Mouse (Mus musculus): ENCODE results near the gene Gtsf1. TPM values are rescaled to one million over a fixed set of nuclear protein-coding genes. Genes with fewer than 3 reads are reported as not detected.

Gene Gtsf1
- polyA plus RNA-seq, 1 experiment from 2014 or later = not detected

DNA sequence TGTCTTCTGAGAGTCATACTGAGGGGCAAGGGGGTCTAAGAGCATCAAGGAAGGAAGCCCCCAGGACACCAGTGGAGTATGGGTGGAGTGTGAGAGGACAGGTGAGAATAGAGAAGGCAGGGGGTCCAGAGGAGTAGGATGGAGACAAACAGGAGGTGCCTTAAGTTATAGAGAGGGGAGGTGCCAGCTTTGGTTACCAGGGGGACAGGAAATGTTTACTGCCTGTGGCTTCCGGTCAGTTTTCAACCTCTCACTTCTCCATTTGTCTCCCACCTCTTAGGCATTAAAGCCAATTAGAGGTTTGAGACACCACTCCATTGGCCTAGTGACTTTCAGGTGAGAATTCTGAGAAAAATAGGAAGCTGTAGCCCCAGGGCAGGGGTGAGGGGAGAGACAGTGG, 69.0 kb downstream of the Gtsf1 start:
- no peak overlapping the region for H3K4me3 ChIP-seq
- no peaks in the 10 kb centered on the region for H3K9me3 ChIP-seq
- peaks cover 20% of the 10 kb centered on the region for H3K27me3 ChIP-seq
- H3K36me3 ChIP-seq = no peaks in the 10 kb centered on the region
- WGBS = 68% methylated on average over 1 of the region's 1 CpGs
- no peak overlapping the region for H3K27ac ChIP-seq (replicated peaks)
- no peak overlapping the region for H3K4me2 ChIP-seq
- ATAC-seq (ENCODE audit: low read depth) = no peak
- no peak overlapping the region for H3K9ac ChIP-seq
- H3K4me1 ChIP-seq (replicated peaks) = peaks cover 23% of the 10 kb centered on the region

DNA sequence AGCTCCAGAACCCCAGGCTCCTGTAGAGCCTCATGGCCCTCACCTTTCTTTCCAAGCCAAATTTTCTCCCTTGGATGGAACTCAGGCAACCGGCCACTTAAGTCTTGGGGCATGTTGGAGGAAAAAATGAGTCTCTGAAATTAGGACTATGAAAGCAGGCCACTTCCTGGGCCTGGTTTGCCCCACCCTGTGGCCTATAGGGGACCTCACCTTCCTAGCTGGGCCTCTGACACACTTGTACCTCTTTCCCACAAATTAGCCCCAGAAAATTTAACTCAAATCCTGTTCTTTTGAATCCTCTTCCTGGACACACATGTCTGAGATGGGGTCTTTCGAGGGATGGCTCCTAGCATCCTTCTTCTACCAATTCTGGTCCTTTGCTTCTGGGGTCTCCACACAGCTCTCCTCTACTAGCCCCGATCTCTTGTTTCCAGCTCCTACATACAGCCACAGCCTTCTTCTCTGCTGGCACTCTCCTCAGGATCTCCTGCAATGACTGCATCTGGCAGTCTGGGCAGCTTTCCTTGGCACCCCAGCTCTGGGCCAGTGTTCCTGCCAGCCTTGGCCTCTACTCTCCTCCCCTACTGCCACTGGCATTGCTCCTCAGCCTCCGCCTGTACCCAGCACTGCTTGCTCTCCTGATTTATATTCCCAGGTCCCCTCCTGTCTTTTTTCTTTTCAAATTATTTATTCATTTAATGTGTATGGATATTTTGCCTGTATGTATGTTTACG, 70.2 kb downstream of the Gtsf1 start:
- Histone ChIP-seq H3K27ac (replicated peaks) (no peak overlapping the region), H3K27me3 (peaks cover 9% of the 10 kb centered on the region; the same call in 1 of the 2 replicates), H3K9ac (no peak overlapping the region), H3K9me3 (no peaks in the 10 kb centered on the region), H3K4me3 (no peak overlapping the region), H3K36me3 (no peaks in the 10 kb centered on the region), H3K4me1 (replicated peaks) (peaks cover 11% of the 10 kb centered on the region; the same call in 1 of the 2 replicates), H3K4me2 (no peak overlapping the region)
- ATAC-seq (ENCODE audit: low read depth) = no peak
- 89% methylated on average over 5 of the region's 5 CpGs for WGBS

DNA sequence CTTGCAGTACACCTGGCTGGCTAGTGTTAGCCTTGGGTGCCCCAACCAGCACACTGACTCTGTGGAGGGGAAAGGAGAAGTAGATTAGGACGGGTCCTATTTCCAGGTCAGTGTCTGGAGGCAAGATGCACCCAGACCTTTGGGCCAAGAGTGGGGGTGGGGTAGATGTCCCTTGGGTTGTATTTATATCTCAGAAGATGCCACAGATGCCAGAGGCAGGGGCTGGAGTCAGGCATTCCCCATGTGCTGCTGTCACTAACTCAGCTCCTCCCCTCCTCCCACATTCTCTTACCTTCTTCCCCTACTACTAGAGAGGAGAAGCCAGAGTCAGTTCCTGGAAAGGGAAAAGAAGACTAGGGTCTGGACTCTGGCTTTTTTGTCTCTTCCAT, 71.2 kb downstream of the Gtsf1 start:
- WGBS = 95% methylated on average over 1 of the region's 1 CpGs
- peaks cover 9% of the 10 kb centered on the region; the same call in 1 of the 2 replicates for H3K4me1 ChIP-seq (replicated peaks)
- no peak overlapping the region for H3K4me2 ChIP-seq
- H3K27me3 ChIP-seq = 0 out of 2 replicates have a peak, but pooled peaks cover under 1% of the 10 kb centered on the region
- no peak for ATAC-seq (ENCODE audit: low read depth)
- no peak overlapping the region for H3K4me3 ChIP-seq
- no peak overlapping the region for H3K27ac ChIP-seq (replicated peaks)
- no peaks in the 10 kb centered on the region for H3K9me3 ChIP-seq
- H3K36me3 ChIP-seq = no peaks in the 10 kb centered on the region
- H3K9ac ChIP-seq = no peak overlapping the region

- no peak overlapping the region for H3K27ac ChIP-seq (replicated peaks)
- H3K9ac ChIP-seq = no peak overlapping the region
- ATAC-seq (ENCODE audit: low read depth) = 0 out of 2 replicates have a peak, but pooled peaks have one; percentile 40
- 33% methylated on average over 4 of the region's 4 CpGs for WGBS
- H3K4me1 ChIP-seq (replicated peaks) = peaks cover 9% of the 10 kb centered on the region; the same call in 1 of the 2 replicates
- no peak overlapping the region for H3K4me2 ChIP-seq
- no peaks in the 10 kb centered on the region for H3K36me3 ChIP-seq
- no peaks in the 10 kb centered on the region for H3K9me3 ChIP-seq
- no peak overlapping the region for H3K4me3 ChIP-seq
- no peaks in the 10 kb centered on the region for H3K27me3 ChIP-seq
Measured at GRCm38 (mm10) chr15:103358278-103359121, 71.8 kb downstream of the Gtsf1 start.

- ATAC-seq (ENCODE audit: low read depth) = no peak
- H3K27me3 ChIP-seq = no peaks in the 10 kb centered on the region
- H3K36me3 ChIP-seq = no peaks in the 10 kb centered on the region
- H3K27ac ChIP-seq (replicated peaks) = no peak overlapping the region
- peaks cover 9% of the 10 kb centered on the region; the same call in 1 of the 2 replicates for H3K4me1 ChIP-seq (replicated peaks)
- WGBS = 88% methylated on average over 4 of the region's 4 CpGs
- H3K4me2 ChIP-seq = no peak overlapping the region
- no peak overlapping the region for H3K9ac ChIP-seq
- no peaks in the 10 kb centered on the region for H3K9me3 ChIP-seq
- H3K4me3 ChIP-seq = no peak overlapping the region
Measured at GRCm38 (mm10) chr15:103357817-103358216, 72.5 kb downstream of the Gtsf1 start.

GRCm38 (mm10) chr15:103356130-103356529, 74.1 kb downstream of the Gtsf1 start:
- H3K27ac ChIP-seq (replicated peaks) = no peak overlapping the region
- H3K9ac ChIP-seq = no peak overlapping the region
- no peaks in the 10 kb centered on the region for H3K27me3 ChIP-seq
- H3K4me3 ChIP-seq = no peak overlapping the region
- H3K4me1 ChIP-seq (replicated peaks) = peaks cover 9% of the 10 kb centered on the region; the same call in 1 of the 2 replicates
- no peak for ATAC-seq (ENCODE audit: low read depth)
- H3K4me2 ChIP-seq = no peak overlapping the region
- no peaks in the 10 kb centered on the region for H3K36me3 ChIP-seq
- WGBS = 85% methylated on average over 4 of the region's 4 CpGs
- no peaks in the 10 kb centered on the region for H3K9me3 ChIP-seq

DNA sequence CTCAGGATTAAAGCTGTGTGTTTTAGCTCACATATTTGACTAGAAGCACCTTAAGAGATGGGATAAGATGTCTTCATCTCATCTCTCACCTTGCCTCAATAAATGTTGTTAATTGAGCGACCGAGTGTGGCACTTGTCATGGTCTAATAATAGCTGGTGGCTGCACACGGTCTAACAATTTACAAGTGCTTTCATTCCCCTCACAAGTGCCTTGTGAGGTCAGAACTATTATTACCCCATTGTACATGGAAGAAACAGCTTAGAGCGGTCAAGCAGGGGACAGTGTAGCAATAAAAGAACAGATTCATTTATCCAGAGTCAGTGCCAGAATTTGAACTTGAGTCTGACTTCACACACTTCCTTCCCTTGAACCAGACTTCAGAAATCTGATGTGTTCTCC, 74.8 kb downstream of the Gtsf1 start:
- no peak overlapping the region for H3K27ac ChIP-seq (replicated peaks)
- H3K4me3 ChIP-seq = no peak overlapping the region
- no peak overlapping the region for H3K4me2 ChIP-seq
- no peaks in the 10 kb centered on the region for H3K27me3 ChIP-seq
- ATAC-seq (ENCODE audit: low read depth) = no peak
- H3K36me3 ChIP-seq = no peaks in the 10 kb centered on the region
- WGBS = 76% methylated on average over 4 of the region's 4 CpGs
- H3K9ac ChIP-seq = no peak overlapping the region
- H3K9me3 ChIP-seq = no peaks in the 10 kb centered on the region
- H3K4me1 ChIP-seq (replicated peaks) = peaks cover 9% of the 10 kb centered on the region; the same call in 1 of the 2 replicates

GRCm38 (mm10) chr15:103354690-103355089, 75.6 kb downstream of the Gtsf1 start:
- no peak overlapping the region for H3K4me2 ChIP-seq
- no peak overlapping the region for H3K4me3 ChIP-seq
- 0 out of 2 replicates have a peak, but pooled peaks cover 1% of the 10 kb centered on the region for H3K36me3 ChIP-seq
- H3K4me1 ChIP-seq (replicated peaks) = peaks cover 9% of the 10 kb centered on the region; the same call in 1 of the 2 replicates
- ATAC-seq (ENCODE audit: low read depth) = no peak
- no peaks in the 10 kb centered on the region for H3K27me3 ChIP-seq
- no peaks in the 10 kb centered on the region for H3K9me3 ChIP-seq
- no peak overlapping the region for H3K27ac ChIP-seq (replicated peaks)
- WGBS = 88% methylated on average over 2 of the region's 2 CpGs
- H3K9ac ChIP-seq = no peak overlapping the region

DNA sequence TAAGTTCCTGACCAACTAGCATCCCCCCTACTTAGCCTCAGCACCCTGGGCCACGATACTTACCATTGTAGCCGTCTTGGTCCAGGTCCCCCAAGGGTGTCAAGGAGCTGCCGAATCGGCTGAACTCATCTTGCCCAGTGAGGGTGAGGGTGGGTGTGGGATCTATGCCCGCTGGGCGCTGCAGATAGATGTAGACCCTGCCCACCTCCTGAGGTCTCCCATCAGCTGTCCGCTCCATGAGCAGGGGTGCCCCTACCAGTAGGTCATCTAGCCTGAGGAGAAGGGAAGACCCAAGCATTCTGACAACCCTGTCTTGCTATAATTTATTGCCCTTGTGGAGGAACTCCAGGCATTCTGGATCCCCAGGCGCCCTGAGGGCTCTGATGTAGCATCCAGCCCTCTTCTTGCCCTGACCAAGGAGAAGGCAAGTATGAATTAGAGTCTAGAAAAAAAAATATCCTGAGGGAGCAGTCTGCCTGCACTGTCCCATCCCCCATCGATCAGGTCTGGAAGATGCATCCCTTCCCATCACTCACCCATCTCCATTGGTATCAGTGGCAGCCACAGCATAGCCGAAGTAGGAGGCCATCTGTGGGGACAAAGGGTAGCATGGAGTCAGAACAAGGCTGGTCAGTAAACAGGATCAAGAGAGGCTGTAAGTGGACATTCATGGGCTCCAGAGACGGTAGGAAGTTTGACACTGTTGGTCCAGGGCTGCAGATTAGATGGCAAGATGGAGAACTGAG, 76.6 kb downstream of the Gtsf1 start:
- WGBS = 91% methylated on average over 11 of the region's 11 CpGs
- peak; percentile 24; the same call in 1 of the 2 replicates for ATAC-seq (ENCODE audit: low read depth)

DNA sequence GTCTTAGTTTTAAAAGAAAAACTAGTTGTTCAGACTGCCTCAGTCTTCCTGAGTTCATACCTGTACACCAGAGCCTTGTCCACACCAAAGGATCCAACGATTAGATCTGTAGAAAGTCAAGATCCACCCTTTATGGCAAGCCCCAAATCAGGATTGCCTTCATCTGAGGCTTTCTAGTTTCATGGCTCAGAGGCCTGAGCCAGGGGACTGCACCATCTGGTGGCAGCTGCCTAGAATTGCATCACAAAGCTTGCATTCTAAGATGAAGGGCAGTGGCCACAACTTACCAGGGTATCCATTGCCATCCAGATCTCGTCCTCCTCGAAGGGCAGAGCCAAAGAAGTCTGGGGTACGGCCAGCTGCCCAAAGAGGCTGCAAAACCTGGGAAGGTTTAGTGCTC, 77.4 kb downstream of the Gtsf1 start:
- no peaks in the 10 kb centered on the region for H3K27me3 ChIP-seq
- no peak overlapping the region for H3K9ac ChIP-seq
- H3K9me3 ChIP-seq = no peaks in the 10 kb centered on the region
- H3K4me2 ChIP-seq = no peak overlapping the region
- 0 out of 2 replicates have a peak, but pooled peaks have one; percentile 28 for ATAC-seq (ENCODE audit: low read depth)
- WGBS = 46% methylated on average over 4 of the region's 4 CpGs
- H3K36me3 ChIP-seq = 0 out of 2 replicates have a peak, but pooled peaks cover 3% of the 10 kb centered on the region
- H3K27ac ChIP-seq (replicated peaks) = no peak overlapping the region
- no peaks in the 10 kb centered on the region for H3K4me1 ChIP-seq (replicated peaks)
- no peak overlapping the region for H3K4me3 ChIP-seq

More for the DNA sequence above, 76.6 kb downstream of the Gtsf1 start:
- Histone ChIP-seq H3K4me3 (no peak overlapping the region), H3K9ac (no peak overlapping the region), H3K4me2 (no peak overlapping the region), H3K4me1 (replicated peaks) (peaks cover 4% of the 10 kb centered on the region; the same call in 1 of the 2 replicates), H3K36me3 (0 out of 2 replicates have a peak, but pooled peaks cover 3% of the 10 kb centered on the region), H3K9me3 (no peaks in the 10 kb centered on the region), H3K27ac (replicated peaks) (no peak overlapping the region), H3K27me3 (no peaks in the 10 kb centered on the region)

All from neural tube, embryonic 13.5 days (tissue).